Mouse (Mus musculus) ovary, adult 18-20 months (tissue): ENCODE data around the gene Pigb.
"Not testable (repeated sequence)": the region's sequence is repeated elsewhere in the genome, so short reads cannot be mapped to it uniquely, and the experiment has no call there.

Experiments used
- DNase-seq: peaks from one replicate; pipeline ENCODE4 v3.0.0; 2022; ENCODE audit warnings: low spot score, mixed read lengths

Pigb gene

GRCm38 (mm10) chr9:73040080-73040479 lies at the start of gene Pigb:
Pigb (minus strand) TSS chr9:73040378.
- no peak for DNase-seq

GRCm38 (mm10) chr9:73089222-73089920 lies 49.2 kb upstream of the Pigb start:
- no peak for DNase-seq

GRCm38 (mm10) chr9:73087581-73087980 lies 47.4 kb upstream of the Pigb start:
- no peak for DNase-seq

- DNase-seq, result no peak
Measured at GRCm38 (mm10) chr9:73087121-73087520, 46.9 kb upstream of the Pigb start.

- DNase-seq, result no peak
Measured at GRCm38 (mm10) chr9:73085845-73086244, 45.7 kb upstream of the Pigb start.

GRCm38 (mm10) chr9:73083956-73084355 lies 43.8 kb upstream of the Pigb start:
- DNase-seq, result no peak

- no peak for DNase-seq
Measured at GRCm38 (mm10) chr9:73082291-73083000, 42.3 kb upstream of the Pigb start.

GRCm38 (mm10) chr9:73079801-73080325 lies 39.7 kb upstream of the Pigb start:
- DNase-seq, result no peak

- not testable (repeated sequence) for DNase-seq
Measured at GRCm38 (mm10) chr9:73079349-73079748, 39.2 kb upstream of the Pigb start.

- no peak for DNase-seq
Measured at GRCm38 (mm10) chr9:73073169-73073568, 33.0 kb upstream of the Pigb start.

- DNase-seq, result no peak
Measured at GRCm38 (mm10) chr9:73072426-73072825, 32.2 kb upstream of the Pigb start.

- DNase-seq, result no peak
Measured at GRCm38 (mm10) chr9:73070971-73071659, 30.9 kb upstream of the Pigb start.

- no peak for DNase-seq
Measured at GRCm38 (mm10) chr9:73068688-73069087, 28.5 kb upstream of the Pigb start.

- DNase-seq, result no peak
Measured at GRCm38 (mm10) chr9:73068230-73068679, 28.1 kb upstream of the Pigb start.

- no peak for DNase-seq
Measured at GRCm38 (mm10) chr9:73067086-73067485, 26.9 kb upstream of the Pigb start.

- no peak for DNase-seq
Measured at GRCm38 (mm10) chr9:73063621-73064290, 23.6 kb upstream of the Pigb start.

GRCm38 (mm10) chr9:73059224-73059623 lies 19.0 kb upstream of the Pigb start:
- DNase-seq, result no peak

GRCm38 (mm10) chr9:73055441-73055911 lies 15.3 kb upstream of the Pigb start:
- DNase-seq, result peak; percentile 45

GRCm38 (mm10) chr9:73050606-73051005 lies 10.4 kb upstream of the Pigb start:
- DNase-seq, result no peak

GRCm38 (mm10) chr9:73049833-73050232 lies 9.7 kb upstream of the Pigb start:
- DNase-seq, result no peak

- DNase-seq, result no peak
Measured at GRCm38 (mm10) chr9:73048927-73049326, 8.7 kb upstream of the Pigb start.

GRCm38 (mm10) chr9:73047906-73048305 lies 7.7 kb upstream of the Pigb start:
- no peak for DNase-seq
